Mouse (Mus musculus) ES-E14 (cell line): ENCODE measurements around the gene Catsper1. TPM values are rescaled to one million over a fixed set of nuclear protein-coding genes. Genes with fewer than 3 reads are reported as not detected.

Experiments used
- DNase-seq: peaks from one replicate; pipeline ENCODE4 v3.0.0-alpha.2; 2013; ENCODE audit warnings: low read depth, low spot score
- H3K27ac ChIP-seq: 2 replicates; pipeline ENCODE4 v1.5.1; 2012; ENCODE audit warnings: low read depth, mild to moderate bottlenecking, low read length, moderate library complexity, mixed read lengths; ENCODE audit not compliant: poor library complexity, insufficient read depth, severe bottlenecking
- H3K36me3 ChIP-seq: 2 replicates; pipeline ENCODE4 v1.6.1; 2012; ENCODE audit warnings: mild to moderate bottlenecking, low read length, moderate library complexity, mixed read lengths; ENCODE audit not compliant: control insufficient read depth, poor library complexity, insufficient read depth, severe bottlenecking
- H3K4me1 ChIP-seq, 2 experiments: fragments of 150-350 bp in 1 of 2; sonication (generic) in 1 of 2; 2 replicates each; pipeline ENCODE4 v1.6.1; 2012; ENCODE audit warnings: low read length in 2 of 2, mild to moderate bottlenecking in 1 of 2, mixed read lengths in 1 of 2; ENCODE audit not compliant: control insufficient read depth in 2 of 2, insufficient read depth in 2 of 2, poor library complexity in 1 of 2
- H3K4me3 ChIP-seq, 2 experiments: fragments of 150-350 bp in 1 of 2; sonication (generic) in 1 of 2; 2 replicates each; pipeline ENCODE4 v1.5.1; 2012; ENCODE audit warnings: low read length in 2 of 2, low read depth in 1 of 2, mild to moderate bottlenecking in 1 of 2, mixed read lengths in 1 of 2; ENCODE audit not compliant: insufficient read depth in 1 of 2, poor library complexity in 1 of 2, severe bottlenecking in 1 of 2
- H3K9ac ChIP-seq: 2 replicates; pipeline ENCODE4 v1.6.1; 2012; ENCODE audit warnings: low read depth, mild to moderate bottlenecking, low read length, mixed read lengths; ENCODE audit not compliant: poor library complexity, insufficient read depth, severe bottlenecking
- H3K9me3 ChIP-seq: fragments of 150-350 bp; sonication (generic); 2 replicates; pipeline ENCODE4 v1.6.1; 2012; ENCODE audit warnings: low read depth, mild to moderate bottlenecking, low read length; ENCODE audit not compliant: control insufficient read depth, insufficient read depth
- CHD2 ChIP-seq: IDR thresholded peaks from 2 replicates; pipeline ENCODE4 v1.6.1; 2014; ENCODE audit warnings: mild to moderate bottlenecking, low read depth, low read length, inconsistent platforms
- HCFC1 ChIP-seq: IDR thresholded peaks from 2 replicates; pipeline ENCODE4 v1.6.1; 2012; ENCODE audit warnings: low read length, inconsistent platforms, borderline replicate concordance; ENCODE audit not compliant: insufficient read depth
- MAFK ChIP-seq: IDR thresholded peaks from 2 replicates; pipeline ENCODE4 v1.6.1; 2014; ENCODE audit warnings: mild to moderate bottlenecking, low read depth, low read length, inconsistent platforms; ENCODE audit not compliant: insufficient read depth
- ZC3H11A ChIP-seq: IDR thresholded peaks from 2 replicates; pipeline ENCODE4 v1.6.1; 2012; ENCODE audit warnings: low read depth, mild to moderate bottlenecking, inconsistent platforms, low read length, borderline replicate concordance
- ZNF384 ChIP-seq: IDR thresholded peaks from 2 replicates; pipeline ENCODE4 v1.6.1; 2012; ENCODE audit warnings: low read depth, low read length, inconsistent platforms
- in situ Hi-C, 2 experiments: fragments of 600-800 bp; cut with MboI; formaldehyde crosslinking; loops; one replicate each; pipeline ENCODE4 v1.15.1; 2025; ENCODE audit warnings: low sequenced_read_pairs in 2 of 2, inconsistent platforms in 1 of 2; ENCODE audit not compliant: unreplicated experiment in 2 of 2
- total RNA-seq: library from RNA; depleted of rRNA; stranded (reverse); fragments of 300-350 nt; gene quantifications from 2 replicates; pipeline ENCODE4 v1.2.3, GENCODE M21; 2012; rRNA removed

Catsper1 gene
- not detected in 2 replicates for total RNA-seq

- TF ChIP-seq ZNF384 = no peak
- no peak within 1 kb of the TSS for H3K27ac ChIP-seq
- H3K36me3 ChIP-seq = no peaks in the 10 kb centered on the region
- peaks cover 0 to 2% of the 10 kb centered on the region in 2 experiments; a peak in 2 of 4 replicates for H3K4me1 ChIP-seq
- DNase-seq = no peak
- no peak within 1 kb of the TSS for H3K4me3 ChIP-seq
- no peak within 1 kb of the TSS for H3K9ac ChIP-seq
- no peaks in the 10 kb centered on the region for H3K9me3 ChIP-seq
- in situ Hi-C loops = no loop called here
Measured at GRCm38 (mm10) chr19:5335441-5335840, at the start of gene Catsper1. Gene Catsper1 (plus strand): TSS chr19:5335741.

GRCm38 (mm10) chr19:5294972-5295735 is 40.4 kb upstream of the Catsper1 start, which contains the start of gene Sf3b2:
Gene Sf3b2 (minus strand): TSS chr19:5295455.
- in situ Hi-C loops = no loop called here
- DNase-seq = peak; percentile 99
- H3K9me3 ChIP-seq = no peaks in the 10 kb centered on the region
- peaks cover 23% of the 10 kb centered on the region for H3K36me3 ChIP-seq
- H3K9ac ChIP-seq = peak within 1 kb of the TSS; percentile 100
- H3K4me1 ChIP-seq = peaks cover 1 to 9% of the 10 kb centered on the region in 2 experiments; a peak in 3 of 4 replicates
- peak; percentile 80 for TF ChIP-seq CHD2
- TF ChIP-seq ZNF384 = no peak
- TF ChIP-seq MAFK = no peak
- no peak for TF ChIP-seq ZC3H11A
- peak; percentile 100 for TF ChIP-seq HCFC1
- peak within 1 kb of the TSS; percentile 95 for H3K27ac ChIP-seq
- H3K4me3 ChIP-seq = peak within 1 kb of the TSS; percentile 97 to 100

- peaks cover 1 to 10% of the 10 kb centered on the region in 2 experiments; a peak in 3 of 4 replicates for H3K4me1 ChIP-seq
- H3K9me3 ChIP-seq = no peaks in the 10 kb centered on the region
- peaks cover 18% of the 10 kb centered on the region for H3K36me3 ChIP-seq
- TF ChIP-seq ZNF384 (no peak), ZC3H11A (no peak), HCFC1 (no peak), MAFK (no peak), CHD2 (no peak)
- peak overlapping the region; percentile 46; the same call in 1 of the 2 replicates for H3K27ac ChIP-seq
- DNase-seq = no peak
- in situ Hi-C loops = no loop called here
- H3K4me3 ChIP-seq = peak overlapping the region; percentile 76 to 82
- H3K9ac ChIP-seq = peak overlapping the region; percentile 84
Measured at GRCm38 (mm10) chr19:5295736-5296075, 39.8 kb upstream of the Catsper1 start.

GRCm38 (mm10) chr19:5296630-5297029 is 38.9 kb upstream of the Catsper1 start:
- H3K4me1 ChIP-seq = peaks cover 1 to 10% of the 10 kb centered on the region in 2 experiments; a peak in 3 of 4 replicates
- no peaks in the 10 kb centered on the region for H3K9me3 ChIP-seq
- H3K9ac ChIP-seq = no peak overlapping the region
- no peak for DNase-seq
- TF ChIP-seq MAFK (no peak), HCFC1 (no peak), ZC3H11A (no peak), ZNF384 (no peak), CHD2 (no peak)
- no peak overlapping the region for H3K27ac ChIP-seq
- H3K4me3 ChIP-seq = no peak overlapping the region
- peaks cover 13% of the 10 kb centered on the region for H3K36me3 ChIP-seq
- in situ Hi-C loops = no loop called here
